Mouse (Mus musculus) c-Kit-positive CD71-positive TER-119-positive erythroid progenitor cells, embryonic 14.5 days (primary cell): ENCODE data around the gene Cfl1.

Experiments used
- DNase-seq: peaks from one replicate; pipeline ENCODE4 v3.0.0-alpha.2; 2013; ENCODE audit warnings: low spot score

The Cfl1 gene

GRCm38 (mm10) chr19:5465037-5465436 is 25.2 kb upstream of the Cfl1 start:
- DNase-seq, result no peak

GRCm38 (mm10) chr19:5466916-5467500 is 23.2 kb upstream of the Cfl1 start:
- no peak for DNase-seq

GRCm38 (mm10) chr19:5468374-5468773 is 21.9 kb upstream of the Cfl1 start, which contains the start of gene Ctsw:
Gene Ctsw (minus strand): TSS chr19:5468507.
- DNase-seq, result no peak

GRCm38 (mm10) chr19:5471846-5472245 is 18.4 kb upstream of the Cfl1 start:
- no peak for DNase-seq

GRCm38 (mm10) chr19:5472857-5473256 is 17.4 kb upstream of the Cfl1 start:
- no peak for DNase-seq

- no peak for DNase-seq
These were observed 16.5 kb upstream of the Cfl1 start, which contains the start of gene Efemp2 for GRCm38 (mm10) chr19:5473720-5474119. Gene Efemp2 (plus strand): TSS chr19:5473954.

GRCm38 (mm10) chr19:5474281-5475068 is 15.8 kb upstream of the Cfl1 start:
- no peak for DNase-seq

- no peak for DNase-seq
These were observed 15.1 kb upstream of the Cfl1 start for GRCm38 (mm10) chr19:5475069-5475714.

- no peak for DNase-seq
These were observed 13.1 kb upstream of the Cfl1 start for GRCm38 (mm10) chr19:5477004-5477667.

- DNase-seq, result no peak
These were observed 12.5 kb upstream of the Cfl1 start for GRCm38 (mm10) chr19:5477668-5478300.

GRCm38 (mm10) chr19:5480016-5480415 is 10.2 kb upstream of the Cfl1 start:
- no peak for DNase-seq

GRCm38 (mm10) chr19:5481398-5481797 is 8.9 kb upstream of the Cfl1 start:
- no peak for DNase-seq

GRCm38 (mm10) chr19:5483386-5484359 is 6.6 kb upstream of the Cfl1 start:
- no peak for DNase-seq

GRCm38 (mm10) chr19:5484496-5484895 is 5.8 kb upstream of the Cfl1 start:
- DNase-seq, result no peak

- no peak for DNase-seq
These were observed 4.9 kb upstream of the Cfl1 start for GRCm38 (mm10) chr19:5485371-5485770.

GRCm38 (mm10) chr19:5485821-5486220 is 4.4 kb upstream of the Cfl1 start:
- DNase-seq, result no peak

GRCm38 (mm10) chr19:5486286-5486685 is 4.0 kb upstream of the Cfl1 start:
- no peak for DNase-seq

GRCm38 (mm10) chr19:5486771-5487170 is 3.5 kb upstream of the Cfl1 start:
- DNase-seq, result no peak

GRCm38 (mm10) chr19:5487768-5488550 is 2.3 kb upstream of the Cfl1 start, which contains the start of gene Mus81:
Gene Mus81 (minus strand): TSS chr19:5488402.
- peak; percentile 97 for DNase-seq
